Mouse (Mus musculus): ENCODE measurements at regions not wholly inside any gene's neighbourhood (a gene's known extent, or its start where the extent isn't known, plus 50 kb on each side); places are given as distances from the start of the nearest gene placed in this dataset.
"Not testable (repeated sequence)": the region's sequence is repeated elsewhere in the genome, so short reads cannot be mapped to it uniquely, and the experiment has no call there.

DNA sequence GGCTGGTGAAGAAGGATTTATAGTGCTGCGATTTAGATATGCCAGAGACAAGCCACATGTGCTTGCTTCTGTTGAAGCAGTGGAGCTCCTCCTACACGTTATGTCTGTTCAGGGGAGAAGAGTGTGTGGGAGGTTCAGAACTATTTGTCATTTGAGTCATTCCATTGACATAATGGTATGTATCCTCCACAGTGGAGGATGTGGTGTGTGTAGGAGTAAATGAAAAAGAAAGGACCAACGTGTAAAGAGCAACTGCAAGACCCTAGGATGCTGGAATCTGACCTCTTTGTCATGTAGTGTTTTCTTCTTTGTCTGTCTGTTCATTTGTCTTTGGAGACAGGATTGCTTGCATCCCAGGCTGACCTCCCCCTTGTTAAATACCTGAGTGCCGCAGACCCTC is 543.9 kb upstream of the Olfr1507 start:
- peak; percentile 47 for DNase-seq (ENCODE audit: low read depth, low spot score)

DNA sequence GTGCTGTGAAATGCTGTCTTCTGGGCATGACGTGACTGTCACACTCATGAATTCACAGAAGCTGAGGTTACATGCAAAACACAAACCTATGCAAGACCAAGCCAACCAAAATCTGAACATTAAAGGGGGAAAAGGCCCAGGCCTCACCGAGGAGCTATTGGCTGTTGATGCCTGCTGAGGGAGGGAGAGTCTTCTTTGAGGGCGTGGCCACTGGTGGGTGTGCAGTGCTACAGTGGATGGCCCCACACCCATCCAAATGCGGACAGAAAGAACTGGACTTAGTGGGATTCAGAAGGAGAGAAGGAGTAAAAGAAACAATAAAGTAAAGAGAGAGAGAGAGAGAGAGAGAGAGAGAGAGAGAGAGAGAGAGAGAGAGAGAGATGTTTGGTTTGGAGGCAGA is 539.4 kb upstream of the Olfr1507 start:
- DNase-seq (ENCODE audit: low read depth, low spot score): not testable (repeated sequence)

DNA sequence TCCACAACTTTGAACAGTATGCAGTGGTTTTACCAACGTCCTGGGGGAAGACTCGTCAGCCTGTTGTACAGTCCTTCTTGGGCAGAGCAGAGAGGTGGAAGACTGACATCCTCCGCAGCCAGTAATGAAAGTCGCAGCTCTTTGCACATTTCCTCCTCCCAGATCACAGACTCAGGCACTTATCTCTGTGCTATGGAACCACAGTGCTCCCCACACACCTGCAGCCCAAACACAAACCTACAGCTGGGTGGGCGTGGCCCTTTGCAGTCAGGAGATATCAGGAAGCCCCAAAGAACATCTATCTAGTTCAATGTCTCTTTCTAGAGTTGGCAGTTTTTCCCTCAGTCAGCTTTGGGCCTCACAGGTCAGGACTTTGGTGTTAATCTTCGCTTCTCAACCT is 537.7 kb upstream of the Olfr1507 start:
- not testable (repeated sequence) for DNase-seq (ENCODE audit: low read depth, low spot score)

DNA sequence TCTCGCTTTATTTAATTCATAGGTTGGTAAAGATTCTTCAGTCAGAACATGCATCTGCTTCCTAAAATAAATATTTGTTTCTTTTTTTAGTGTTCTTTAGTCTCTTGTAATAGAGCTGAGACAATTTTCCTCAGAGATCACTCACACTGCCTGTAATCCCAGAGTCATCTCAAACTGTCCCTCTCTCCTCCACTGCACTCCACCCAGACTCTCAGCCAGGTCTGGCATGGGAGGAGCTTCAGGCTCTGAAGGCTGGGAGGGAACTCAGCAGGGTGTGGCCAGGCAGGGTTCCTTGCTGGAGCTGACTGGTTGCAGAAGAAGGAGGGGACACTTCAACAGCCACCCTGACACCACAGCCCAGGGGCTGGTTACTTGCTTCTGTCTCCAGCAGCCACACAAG is 536.9 kb upstream of the Olfr1507 start:
- not testable (repeated sequence) for DNase-seq (ENCODE audit: low read depth, low spot score)

DNA sequence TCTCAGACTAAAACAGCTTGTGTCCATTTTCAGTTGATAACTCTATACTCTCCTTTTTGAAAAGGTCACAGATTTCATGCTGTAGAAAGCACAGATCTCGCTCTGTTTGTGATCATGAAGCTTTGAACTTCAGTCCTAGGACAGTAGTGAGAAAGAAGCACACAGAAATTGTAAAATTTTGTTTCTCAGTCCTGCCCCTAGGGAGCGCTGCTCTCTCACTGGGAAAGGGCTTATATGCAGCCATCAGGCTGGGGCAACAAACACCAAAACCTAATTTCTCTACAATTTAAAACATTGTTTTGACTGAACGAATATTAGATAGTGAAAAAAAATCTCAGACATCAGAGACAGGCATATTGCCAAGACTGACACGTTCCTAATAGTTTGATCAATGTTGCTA is 534.7 kb upstream of the Olfr1507 start:
- DNase-seq (ENCODE audit: low read depth, low spot score): not testable (repeated sequence)

DNA sequence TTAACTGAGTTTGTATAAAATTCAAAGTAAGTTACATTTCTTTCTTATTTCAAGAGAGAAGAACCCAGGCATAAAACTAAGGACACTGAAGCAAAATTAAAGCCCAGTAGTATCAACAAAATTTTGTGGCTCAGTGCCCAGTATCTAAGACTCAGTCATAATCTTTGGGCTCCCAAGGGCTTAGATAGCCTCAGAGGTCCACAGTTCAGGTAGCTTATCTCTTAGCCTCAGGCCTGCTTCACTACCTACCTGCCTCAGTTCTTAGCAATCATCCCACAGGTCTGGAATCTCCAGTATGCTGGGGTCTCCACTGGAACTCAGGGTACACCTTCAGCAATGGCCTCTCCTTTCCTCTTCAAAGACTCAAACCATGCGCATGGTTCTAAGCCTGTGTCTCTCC is 531.4 kb upstream of the Olfr1507 start:
- DNase-seq (ENCODE audit: low read depth, low spot score): not testable (repeated sequence)

DNA sequence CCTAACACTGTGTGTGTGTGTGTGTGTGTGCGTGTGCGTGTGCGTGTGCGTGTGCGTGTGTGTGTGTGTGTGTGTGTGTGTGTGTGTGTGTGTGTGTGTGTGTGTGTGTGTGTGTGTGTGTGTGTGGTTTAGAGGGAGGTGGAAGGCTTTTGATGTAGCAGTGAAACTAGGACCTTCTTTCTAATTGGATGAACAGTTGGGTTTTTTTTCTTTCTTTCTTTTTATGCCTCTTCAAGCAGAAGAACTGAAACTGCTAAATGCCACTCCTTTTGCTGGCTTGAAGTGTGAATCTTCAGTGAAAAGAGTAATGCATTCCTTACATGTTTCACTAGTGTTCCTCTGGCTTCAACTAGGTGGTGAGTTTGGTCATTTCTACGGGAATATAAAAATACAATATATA is 524.6 kb upstream of the Olfr1507 start:
- not testable (repeated sequence) for DNase-seq (ENCODE audit: low read depth, low spot score)

DNA sequence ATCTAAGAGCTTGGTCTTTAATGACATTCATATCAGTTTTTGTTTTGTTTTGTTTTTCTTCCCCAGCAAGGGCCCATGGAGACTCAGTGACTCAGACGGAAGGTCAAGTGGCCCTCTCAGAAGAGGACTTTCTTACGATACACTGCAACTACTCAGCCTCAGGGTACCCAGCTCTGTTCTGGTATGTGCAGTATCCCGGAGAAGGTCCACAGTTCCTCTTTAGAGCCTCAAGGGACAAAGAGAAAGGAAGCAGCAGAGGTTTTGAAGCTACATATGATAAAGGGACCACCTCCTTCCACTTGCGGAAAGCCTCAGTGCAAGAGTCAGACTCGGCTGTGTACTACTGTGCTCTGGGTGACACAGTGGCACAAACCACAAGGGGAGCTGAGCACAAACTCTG is 512.2 kb upstream of the Olfr1507 start:
- not testable (repeated sequence) for DNase-seq (ENCODE audit: low read depth, low spot score)

DNA sequence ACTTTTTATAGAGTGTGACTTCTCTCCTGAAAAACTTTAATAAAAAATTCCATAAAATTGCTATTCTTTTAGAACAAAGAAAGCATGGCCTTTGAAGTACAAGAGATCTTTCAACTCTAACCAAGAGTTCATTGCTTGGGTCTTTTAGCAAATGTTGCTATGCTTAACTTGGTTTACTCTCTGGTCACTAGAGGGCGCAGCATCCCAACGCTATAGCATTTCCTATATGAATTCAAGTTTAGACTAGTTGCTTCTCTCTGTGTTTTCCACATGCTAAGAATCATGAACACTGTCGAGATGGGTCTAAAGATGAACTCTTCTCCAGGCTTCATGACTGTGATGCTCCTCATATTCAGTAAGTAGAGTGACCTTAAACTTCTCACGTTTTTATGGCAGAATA is 511.8 kb upstream of the Olfr1507 start:
- not testable (repeated sequence) for DNase-seq (ENCODE audit: low read depth, low spot score)

DNA sequence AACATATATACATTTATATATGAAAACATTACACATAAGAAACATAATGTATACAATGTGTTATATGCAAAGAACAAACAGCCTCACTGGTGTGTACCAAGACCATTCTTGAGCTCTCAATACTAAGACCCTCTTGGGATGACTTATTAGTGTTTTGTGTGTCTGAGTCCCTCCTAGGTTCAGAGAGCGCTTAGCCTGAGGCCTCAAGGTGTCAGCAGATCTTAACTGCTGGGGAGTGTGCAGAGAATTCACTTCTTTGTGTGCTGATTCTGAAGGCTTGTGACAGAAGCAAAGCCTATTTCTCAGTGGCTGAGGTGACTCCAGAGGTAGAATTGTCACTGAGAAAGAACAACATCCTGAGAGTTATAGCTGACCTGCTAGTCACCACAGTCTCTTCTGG is 505.7 kb upstream of the Olfr1507 start:
- DNase-seq (ENCODE audit: low read depth, low spot score): not testable (repeated sequence)

DNA sequence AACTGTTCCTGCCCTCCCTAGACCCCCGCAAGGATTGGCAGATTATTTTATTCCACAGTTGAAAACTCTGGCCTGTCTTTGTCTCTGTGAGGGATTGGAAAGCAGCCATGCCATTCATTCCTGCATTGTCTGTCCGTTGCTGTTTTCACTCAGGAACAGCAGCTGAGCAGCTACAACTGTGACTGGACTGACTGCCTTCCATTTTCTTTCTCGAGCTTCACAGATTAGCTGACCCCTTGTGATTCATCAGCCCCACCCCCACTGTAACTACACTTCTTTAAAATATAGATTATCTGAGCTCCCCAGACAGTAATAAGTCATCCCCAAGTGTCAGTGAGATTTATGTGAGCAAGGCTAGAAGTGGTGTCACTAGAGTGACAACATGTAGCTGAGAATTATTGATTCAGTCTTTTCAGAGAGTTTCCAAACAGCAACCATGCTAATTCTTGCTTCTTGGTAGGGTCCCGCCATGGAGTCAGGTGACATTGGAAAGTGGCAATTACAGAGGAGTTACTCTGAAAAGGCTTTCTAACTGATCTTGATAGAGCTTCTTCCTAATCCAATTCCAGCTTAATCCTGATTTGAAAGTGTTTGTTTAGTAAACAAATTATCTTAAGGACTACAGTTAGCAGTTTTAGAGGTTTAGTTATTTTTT is 496.7 kb upstream of the Olfr1507 start:
- not testable (repeated sequence) for DNase-seq (ENCODE audit: low read depth, low spot score)

DNA sequence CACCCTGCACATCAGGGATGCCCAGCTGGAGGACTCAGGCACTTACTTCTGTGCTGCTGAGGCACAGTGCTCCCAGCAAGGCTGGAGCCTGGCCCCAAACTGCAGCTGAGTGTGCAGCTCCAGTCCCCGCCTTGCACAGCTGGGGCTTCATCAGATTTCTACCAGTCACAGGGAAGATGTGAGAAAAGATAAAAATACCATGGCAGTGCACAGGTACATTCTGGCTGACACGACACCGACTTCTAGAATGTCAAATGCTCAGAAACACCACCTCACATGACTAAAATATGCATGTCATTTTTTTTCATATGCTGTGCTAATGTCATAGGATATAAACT is 495.7 kb upstream of the Olfr1507 start:
- not testable (repeated sequence) for DNase-seq (ENCODE audit: low read depth, low spot score)

DNA sequence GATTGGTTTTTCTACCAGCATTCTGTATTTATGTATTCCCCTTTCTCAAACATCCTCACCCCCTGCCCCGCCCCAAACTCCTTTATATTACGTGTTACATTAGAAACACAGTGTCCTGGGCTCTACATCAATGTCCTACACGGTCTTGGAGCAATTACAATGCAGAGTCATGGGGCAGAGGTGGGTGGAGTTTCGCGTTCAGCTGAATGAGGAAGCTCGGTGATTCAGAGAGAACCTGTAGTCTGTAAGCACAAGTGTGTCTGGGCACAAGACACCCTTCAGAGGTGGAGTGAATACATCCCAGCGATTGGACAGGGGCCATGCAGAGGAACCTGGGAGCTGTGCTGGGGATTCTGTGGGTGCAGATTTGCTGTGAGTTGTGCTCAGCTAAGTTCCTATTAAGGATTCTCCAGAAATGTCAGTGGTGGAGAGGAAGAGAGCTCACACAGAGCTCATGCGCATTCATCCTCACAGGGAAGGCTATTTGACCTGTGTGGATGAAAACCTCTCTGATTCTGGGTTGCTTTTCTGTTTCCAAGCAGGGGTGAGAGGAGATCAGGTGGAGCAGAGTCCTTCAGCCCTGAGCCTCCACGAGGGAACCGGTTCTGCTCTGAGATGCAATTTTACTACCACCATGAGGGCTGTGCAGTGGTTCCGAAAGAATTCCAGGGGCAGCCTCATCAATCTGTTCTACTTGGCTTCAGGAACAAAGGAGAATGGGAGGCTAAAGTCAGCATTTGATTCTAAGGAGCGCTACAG is 495.2 kb upstream of the Olfr1507 start:
- not testable (repeated sequence) for DNase-seq (ENCODE audit: low read depth, low spot score)

DNA sequence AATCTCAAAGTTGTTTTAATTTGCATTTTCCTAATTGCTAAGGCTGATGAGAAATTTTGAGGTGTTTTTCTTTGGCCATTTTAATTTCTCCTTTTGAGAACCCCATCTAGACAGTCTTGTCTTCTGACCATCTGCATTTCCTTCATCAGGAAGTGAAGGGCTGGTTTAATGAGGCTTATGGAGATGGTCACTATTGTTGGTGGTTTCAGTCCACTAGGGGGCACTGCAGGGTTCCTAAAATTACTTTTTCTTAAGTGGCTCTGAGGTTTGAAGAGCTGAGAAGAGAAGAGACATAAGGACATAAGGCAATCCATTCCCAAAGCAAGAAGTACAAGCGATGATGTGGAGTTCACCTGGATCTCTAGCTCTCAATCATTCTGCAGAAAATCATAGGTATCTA is 494.4 kb upstream of the Olfr1507 start:
- not testable (repeated sequence) for DNase-seq (ENCODE audit: low read depth, low spot score)

DNA sequence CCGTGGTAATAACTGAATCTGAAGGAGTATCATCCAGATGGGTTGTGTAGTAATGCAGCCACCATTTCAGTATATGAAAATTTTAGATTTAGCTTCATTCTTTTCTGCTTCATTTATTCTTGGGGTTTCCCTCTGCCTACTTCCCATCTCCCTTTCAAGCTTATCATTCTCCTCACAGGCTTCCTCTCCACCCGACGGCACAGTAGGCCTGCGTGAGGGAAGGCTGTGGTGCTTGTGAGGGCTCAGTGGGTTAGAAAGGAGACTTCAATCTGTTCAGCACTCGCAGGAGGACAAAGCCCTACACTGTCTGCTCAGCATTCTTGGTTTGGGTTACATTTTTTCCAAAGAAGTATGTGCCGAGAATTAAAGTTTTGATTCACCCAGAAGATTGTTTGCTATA is 493.0 kb upstream of the Olfr1507 start:
- DNase-seq (ENCODE audit: low read depth, low spot score): not testable (repeated sequence)

DNA sequence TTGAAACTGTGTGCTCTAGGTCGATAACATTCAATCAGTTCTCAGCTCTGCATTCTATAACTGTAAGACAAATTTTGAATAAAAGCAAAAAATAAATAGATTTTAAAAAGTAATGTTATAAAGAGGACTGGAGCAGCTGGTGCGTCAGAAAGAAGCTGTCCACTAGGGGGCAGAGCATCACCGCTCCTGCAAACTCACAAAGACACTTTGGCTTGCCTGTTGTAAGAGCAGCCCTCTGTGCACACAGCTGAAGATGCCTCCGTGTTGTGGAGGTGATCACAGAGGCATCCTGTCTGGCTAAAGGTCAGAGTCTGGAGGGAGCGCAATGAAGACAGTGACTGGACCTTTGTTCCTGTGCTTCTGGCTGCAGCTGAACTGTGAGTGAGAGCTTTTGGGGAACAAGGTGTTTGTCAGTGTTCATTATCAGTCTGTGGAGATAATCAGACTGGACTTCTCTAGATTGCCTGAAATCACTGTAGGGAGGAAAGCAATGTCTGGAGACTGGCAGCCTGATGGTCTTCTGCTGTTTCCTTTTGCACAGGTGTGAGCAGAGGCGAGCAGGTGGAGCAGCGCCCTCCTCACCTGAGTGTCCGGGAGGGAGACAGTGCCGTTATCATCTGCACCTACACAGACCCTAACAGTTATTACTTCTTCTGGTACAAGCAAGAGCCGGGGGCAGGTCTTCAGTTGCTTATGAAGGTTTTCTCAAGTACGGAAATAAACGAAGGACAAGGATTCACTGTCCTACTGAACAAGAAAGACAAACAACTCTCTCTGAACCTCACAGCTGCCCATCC is 476.9 kb upstream of the Olfr1507 start:
- not testable (repeated sequence) for DNase-seq (ENCODE audit: low read depth, low spot score)

DNA sequence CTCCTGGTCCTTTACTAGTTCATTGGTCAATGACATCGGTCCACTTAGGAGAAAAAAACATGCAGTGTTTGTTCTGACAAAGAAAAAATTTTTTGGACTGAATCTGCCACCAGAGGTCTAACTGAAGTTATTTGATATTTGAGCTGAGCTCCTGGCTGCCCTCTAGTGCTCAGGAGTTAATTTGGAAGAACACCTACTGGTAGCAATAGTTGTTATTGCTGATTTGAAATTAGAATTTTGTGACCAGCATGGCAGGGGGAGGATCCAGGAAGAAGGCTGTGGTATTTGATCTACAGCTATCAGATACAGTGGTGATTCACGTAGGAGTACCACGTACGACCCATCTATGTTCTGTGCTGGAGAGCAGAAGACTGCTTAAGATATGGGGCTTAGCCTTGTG is 466.6 kb upstream of the Olfr1507 start:
- DNase-seq (ENCODE audit: low read depth, low spot score): not testable (repeated sequence)

DNA sequence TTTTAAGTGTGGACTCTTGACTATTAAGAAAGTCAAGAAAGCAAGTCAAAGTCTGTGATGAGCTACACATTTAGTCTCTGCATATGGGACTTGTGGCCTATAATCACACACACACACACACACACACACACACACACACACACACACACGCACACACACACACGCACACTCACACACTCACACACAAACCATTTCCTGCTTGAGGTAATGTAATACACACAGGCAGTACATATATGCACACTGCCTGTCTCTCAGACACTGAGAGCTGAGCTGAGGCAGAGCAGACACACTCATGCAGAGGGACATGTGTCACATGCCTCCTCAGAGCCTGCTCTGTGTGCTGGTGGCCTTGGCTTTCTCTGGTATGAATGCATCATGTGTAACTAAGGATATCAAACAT is 461.0 kb upstream of the Olfr1507 start:
- not testable (repeated sequence) for DNase-seq (ENCODE audit: low read depth, low spot score)

DNA sequence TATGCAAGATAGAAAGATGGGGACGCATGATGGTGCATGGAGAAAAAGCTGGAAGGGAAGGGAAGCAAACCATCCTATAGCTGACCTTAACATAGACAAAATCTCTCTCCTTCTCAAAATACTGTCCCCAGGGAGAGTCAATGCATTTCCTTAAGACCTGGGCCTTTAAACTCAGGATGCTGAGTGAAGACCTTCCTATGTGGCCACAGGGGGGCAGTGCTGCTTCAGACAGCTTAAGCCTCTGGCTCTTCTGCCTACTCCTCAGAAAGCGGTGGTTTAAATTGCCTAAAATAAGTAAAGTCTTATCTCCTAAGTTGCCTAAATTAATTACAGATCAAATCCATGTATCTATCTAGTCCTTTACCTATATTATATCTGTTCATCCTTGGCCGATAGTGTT is 449.4 kb upstream of the Olfr1507 start:
- not testable (repeated sequence) for DNase-seq (ENCODE audit: low read depth, low spot score)

DNA sequence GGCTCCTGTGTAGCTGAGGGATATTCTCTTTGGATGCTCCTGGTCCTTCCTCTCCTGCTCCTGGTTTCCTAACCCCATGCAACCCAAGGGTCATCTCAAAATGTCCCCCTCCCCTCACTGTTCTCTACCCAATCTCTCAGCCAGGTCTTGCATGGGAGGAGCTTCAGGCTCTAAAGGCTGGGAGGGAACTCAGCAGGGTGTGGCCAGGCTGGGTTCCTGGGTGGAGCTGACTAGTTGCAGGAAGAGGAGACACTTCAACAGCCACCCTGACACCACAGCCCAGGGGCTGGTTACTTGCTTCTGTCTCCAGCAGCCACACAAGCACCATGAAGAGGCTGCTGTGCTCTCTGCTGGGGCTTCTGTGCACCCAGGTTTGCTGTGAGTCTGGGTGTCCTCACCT is 446.9 kb upstream of the Olfr1507 start:
- DNase-seq (ENCODE audit: low read depth, low spot score): not testable (repeated sequence)

DNA sequence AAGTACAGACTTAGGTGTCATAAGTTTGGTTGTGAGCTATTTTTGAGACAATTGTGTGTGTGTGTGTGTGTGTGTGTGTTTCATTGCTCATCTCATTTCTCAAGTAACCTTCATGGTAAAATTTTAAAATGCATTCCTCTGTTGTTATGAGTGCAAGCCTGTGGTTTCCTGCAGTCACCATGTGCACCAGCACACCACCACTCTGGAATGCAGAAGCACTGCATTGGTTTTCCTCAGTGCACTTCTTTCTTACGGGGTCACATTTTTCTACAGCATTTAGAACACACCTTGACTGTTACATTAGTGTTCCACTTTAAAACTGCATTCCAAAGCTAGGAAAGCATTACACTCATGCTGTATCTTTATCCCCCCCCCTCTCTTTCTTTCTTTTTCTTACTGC is 446.2 kb upstream of the Olfr1507 start:
- not testable (repeated sequence) for DNase-seq (ENCODE audit: low read depth, low spot score)

DNA sequence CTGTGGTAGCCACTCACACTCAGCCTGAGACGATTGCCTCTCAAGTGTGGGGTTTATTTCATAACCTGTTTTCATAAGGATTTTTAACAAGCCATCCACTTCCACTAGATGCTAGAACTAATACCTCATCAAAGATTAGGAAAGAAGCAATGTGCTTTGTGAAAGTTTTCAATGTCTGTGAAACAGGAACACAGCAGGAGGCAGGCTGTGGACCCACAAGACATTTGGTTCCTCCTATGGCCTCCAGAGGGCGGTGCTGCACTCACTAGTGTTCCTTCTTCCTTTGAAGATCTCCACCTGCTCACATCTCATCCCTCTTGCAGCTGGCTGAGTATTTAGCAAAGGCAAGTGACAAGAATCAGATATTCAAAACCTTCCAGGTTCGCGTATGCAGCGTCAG is 424.6 kb upstream of the Olfr1507 start:
- DNase-seq (ENCODE audit: low read depth, low spot score): not testable (repeated sequence)
